Mouse (Mus musculus) hindbrain, embryonic 12.5 days (tissue): ENCODE measurements around the gene Mag. TPM values are rescaled to one million over a fixed set of nuclear protein-coding genes. Genes with fewer than 3 reads are reported as not detected.
A peak's percentile ranks its signal among the peaks of the same experiment; 100 is the strongest.

Experiments
- ATAC-seq: fragments of 200-750 bp; cut with Nextera tagmentation; 2 replicates; pipeline ENCODE4 v1.8.0; 2017; ENCODE audit warnings: moderate TSS enrichment; ENCODE audit not compliant: low FRiP score
- H3K27ac ChIP-seq: fragments of 300-500 bp; sonication (generic); 2 replicates; pipeline ENCODE4 v1.5.1; 2016; ENCODE audit warnings: mild to moderate bottlenecking
- H3K27me3 ChIP-seq: fragments of 300-500 bp; sonication (generic); 2 replicates; pipeline ENCODE4 v1.6.1; 2016; ENCODE audit warnings: mild to moderate bottlenecking
- H3K36me3 ChIP-seq: fragments of 300-500 bp; sonication (generic); 2 replicates; pipeline ENCODE4 v1.6.1; 2016; ENCODE audit warnings: mild to moderate bottlenecking
- H3K4me1 ChIP-seq: fragments of 300-500 bp; sonication (generic); 2 replicates; pipeline ENCODE4 v1.6.1; 2016
- H3K4me2 ChIP-seq: fragments of 300-500 bp; sonication (generic); replicated peaks from 2 replicates; pipeline ENCODE4 v1.6.1; 2016; ENCODE audit warnings: mild to moderate bottlenecking
- H3K4me3 ChIP-seq: fragments of 300-500 bp; sonication (generic); 2 replicates; pipeline ENCODE4 v1.5.1; 2016; ENCODE audit warnings: mild to moderate bottlenecking
- H3K9ac ChIP-seq: fragments of 300-500 bp; sonication (generic); 2 replicates; pipeline ENCODE4 v1.6.1; 2016; ENCODE audit warnings: mild to moderate bottlenecking, moderate library complexity
- H3K9me3 ChIP-seq: fragments of 300-500 bp; sonication (generic); replicated peaks from 2 replicates; pipeline ENCODE4 v1.6.1; 2016; ENCODE audit warnings: mild to moderate bottlenecking
- WGBS: fragments of 180-500 bp; shearing (Covaris S2); methylation state at CpG from one replicate; pipeline ENCODE4 v1.1.7; 2016; 5-methylcytosine and 5-hydroxymethylcytosine counted together
- polyA plus RNA-seq: library from polyadenylated mRNA; unstranded; fragments of >200 nt; fragmentation: Nextera tagmentation; extraction: Ambion mirVana; gene quantifications from 2 replicates; pipeline ENCODE4 v1.2.1, GENCODE M21; 2016

Mag gene
- polyA plus RNA-seq, 1 experiment from 2014 or later = 0.56 TPM

DNA sequence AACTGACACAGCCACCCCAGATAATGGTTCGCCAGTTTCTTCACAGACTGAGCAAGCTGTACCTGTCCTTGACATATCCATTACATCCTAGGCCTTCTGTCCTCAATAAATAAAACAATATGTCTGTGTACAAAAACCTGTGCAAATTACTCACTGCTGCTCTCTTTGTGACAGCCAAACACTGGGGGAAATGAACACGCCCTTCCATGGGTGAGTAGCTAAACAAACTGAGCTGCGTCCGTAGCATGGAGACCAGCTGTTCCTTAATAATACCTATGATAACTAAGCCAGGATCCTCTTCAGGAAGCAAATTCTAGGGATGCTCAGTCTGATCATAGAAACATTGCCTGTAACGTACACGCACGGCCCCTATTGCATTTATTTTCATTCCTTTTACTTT is 25.9 kb downstream of the Mag start:
- no peak overlapping the region for H3K4me2 ChIP-seq
- no peak overlapping the region for H3K4me3 ChIP-seq
- H3K4me1 ChIP-seq = no peaks in the 10 kb centered on the region
- H3K9me3 ChIP-seq = no peaks in the 10 kb centered on the region
- no peaks in the 10 kb centered on the region for H3K36me3 ChIP-seq
- H3K27me3 ChIP-seq = no peaks in the 10 kb centered on the region
- no peak overlapping the region for H3K9ac ChIP-seq
- no peak overlapping the region for H3K27ac ChIP-seq
- 79% methylated on average over 7 of the region's 7 CpGs for WGBS
- no peak for ATAC-seq

DNA sequence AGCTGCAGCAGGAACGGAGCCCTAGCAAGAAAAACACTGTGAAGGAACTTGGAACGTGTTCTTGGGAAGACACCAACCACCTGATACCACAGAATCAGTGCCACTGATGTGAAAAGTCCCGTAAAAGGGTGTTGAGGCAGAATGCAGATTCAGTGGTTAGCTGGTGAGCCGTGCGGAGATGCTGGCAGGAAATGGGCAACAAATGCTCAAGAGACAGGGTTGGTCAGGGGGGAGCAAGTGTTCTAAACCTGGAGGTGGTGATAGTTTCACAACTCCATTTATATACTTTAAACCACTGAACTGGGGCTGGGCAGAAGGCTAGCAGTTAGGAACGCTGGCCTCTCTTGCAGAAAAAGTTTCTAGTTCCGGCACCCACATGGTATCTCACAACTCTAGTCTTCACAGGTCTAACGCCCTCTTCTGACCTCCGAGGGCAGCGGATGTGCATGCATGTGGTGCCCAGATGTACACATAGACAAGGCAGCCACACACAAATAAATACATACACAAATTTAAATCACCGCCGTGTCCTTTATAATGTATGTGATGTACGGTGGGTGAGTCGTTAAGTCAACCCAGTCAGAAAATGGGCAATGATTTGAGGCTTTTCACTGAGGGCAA is 27.0 kb downstream of the Mag start:
- Histone ChIP-seq H3K4me1 (no peaks in the 10 kb centered on the region), H3K9me3 (no peaks in the 10 kb centered on the region), H3K27ac (no peak overlapping the region), H3K36me3 (no peaks in the 10 kb centered on the region), H3K9ac (no peak overlapping the region), H3K27me3 (no peaks in the 10 kb centered on the region), H3K4me3 (no peak overlapping the region), H3K4me2 (no peak overlapping the region)
- ATAC-seq = no peak
- 83% methylated on average over 14 of the region's 14 CpGs for WGBS

DNA sequence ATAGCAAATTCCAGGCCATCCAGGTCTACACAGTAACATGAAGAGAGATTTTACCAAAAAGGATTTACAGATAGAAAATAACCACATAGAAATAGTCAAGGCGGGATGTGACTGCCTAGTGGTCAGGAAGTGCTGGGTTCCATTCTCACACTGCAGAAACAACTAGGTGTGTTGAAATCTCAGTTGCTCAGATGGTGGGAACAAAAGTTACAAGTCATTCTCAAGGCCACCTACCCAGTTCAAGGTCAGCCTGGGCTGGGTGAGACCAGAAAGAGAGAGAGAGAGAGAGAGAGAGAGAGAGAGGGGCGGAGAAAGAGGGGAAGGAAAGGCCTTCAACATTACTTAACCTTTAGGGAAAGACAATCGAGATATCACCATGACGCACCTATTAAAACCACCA is 27.8 kb downstream of the Mag start:
- Histone ChIP-seq H3K27me3 (no peaks in the 10 kb centered on the region), H3K36me3 (no peaks in the 10 kb centered on the region), H3K27ac (no peak overlapping the region), H3K9me3 (no peaks in the 10 kb centered on the region), H3K9ac (no peak overlapping the region), H3K4me1 (no peaks in the 10 kb centered on the region), H3K4me3 (no peak overlapping the region), H3K4me2 (no peak overlapping the region)
- ATAC-seq = no peak
- WGBS = 80% methylated on average over 4 of the region's 4 CpGs

DNA sequence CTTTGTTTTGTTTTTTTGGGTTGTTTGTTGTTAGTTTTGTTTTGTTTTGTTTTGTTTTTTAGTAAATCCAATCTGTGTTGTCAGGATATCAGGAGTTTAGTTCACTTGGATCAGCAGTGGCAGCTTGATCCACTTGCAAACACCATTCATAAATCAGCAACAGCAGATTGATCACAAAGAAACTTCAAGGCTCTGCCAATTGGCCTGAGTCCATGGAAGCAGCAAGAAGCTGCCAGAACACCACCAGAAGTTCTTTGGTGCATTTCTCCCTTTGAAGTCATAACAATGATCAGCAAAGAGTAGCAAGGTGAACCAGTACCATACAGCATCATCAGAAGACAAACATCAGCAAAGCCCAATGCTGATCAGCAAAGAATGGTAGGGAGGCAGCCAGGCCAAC is 30.6 kb downstream of the Mag start:
- Histone ChIP-seq H3K4me1 (no peaks in the 10 kb centered on the region), H3K27me3 (no peaks in the 10 kb centered on the region), H3K9ac (no peak overlapping the region), H3K36me3 (no peaks in the 10 kb centered on the region), H3K9me3 (no peaks in the 10 kb centered on the region), H3K27ac (no peak overlapping the region), H3K4me3 (no peak overlapping the region), H3K4me2 (no peak overlapping the region)
- no peak for ATAC-seq

DNA sequence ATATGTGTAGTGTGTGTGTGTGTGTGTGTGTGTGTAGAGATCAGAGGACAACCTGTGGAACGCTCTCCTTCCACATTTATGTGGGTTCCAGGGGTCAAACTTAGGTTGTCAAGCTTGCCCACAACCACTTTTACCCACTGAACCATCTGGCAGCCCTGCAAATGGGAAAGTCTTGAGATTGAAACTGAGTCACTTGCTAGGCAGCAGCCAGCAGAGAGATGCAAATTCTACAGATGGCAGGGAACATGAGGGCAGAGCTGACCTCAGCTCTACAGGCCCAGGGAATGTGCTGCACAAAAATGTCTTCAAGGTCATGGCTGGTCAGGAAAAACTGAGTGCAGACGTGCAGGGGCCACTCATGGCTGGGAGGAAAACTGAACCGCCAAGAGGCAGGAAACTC is 33.3 kb downstream of the Mag start:
- H3K27me3 ChIP-seq = no peaks in the 10 kb centered on the region
- H3K9me3 ChIP-seq = no peaks in the 10 kb centered on the region
- no peak overlapping the region for H3K4me3 ChIP-seq
- no peaks in the 10 kb centered on the region for H3K4me1 ChIP-seq
- WGBS = 82% methylated on average over 3 of the region's 3 CpGs
- ATAC-seq = no peak
- H3K4me2 ChIP-seq = no peak overlapping the region
- no peak overlapping the region for H3K9ac ChIP-seq
- no peak overlapping the region for H3K27ac ChIP-seq
- no peaks in the 10 kb centered on the region for H3K36me3 ChIP-seq

DNA sequence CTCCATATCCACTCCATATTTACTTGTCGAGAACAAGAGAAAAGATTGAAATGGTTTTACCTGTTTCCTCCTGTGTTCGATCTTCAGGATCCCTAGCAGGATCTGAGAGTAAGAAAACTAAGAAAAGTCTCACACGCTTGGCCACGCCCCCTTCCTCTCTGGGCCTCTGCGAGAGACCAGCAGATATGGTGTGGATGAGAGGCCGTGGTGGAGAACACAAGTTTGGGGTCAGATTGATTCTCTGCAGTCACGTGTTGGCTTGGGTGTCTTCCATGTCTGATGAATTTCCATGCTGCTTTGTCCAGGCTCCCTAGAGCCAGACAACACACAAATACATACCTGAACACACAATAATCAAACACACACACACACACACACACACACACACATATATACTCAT is 34.5 kb downstream of the Mag start, which contains the start of gene Cd22:
TSS of gene Cd22 (minus strand) at position 167 of the 400 bp plus-strand sequence.
- no peak within 1 kb of the TSS for H3K4me2 ChIP-seq
- WGBS = 76% methylated on average over 7 of the region's 7 CpGs
- no peaks in the 10 kb centered on the region for H3K4me1 ChIP-seq
- H3K4me3 ChIP-seq = no peak within 1 kb of the TSS
- no peak within 1 kb of the TSS for H3K9ac ChIP-seq
- H3K27me3 ChIP-seq = no peaks in the 10 kb centered on the region
- H3K27ac ChIP-seq = no peak within 1 kb of the TSS
- no peak for ATAC-seq
- H3K36me3 ChIP-seq = no peaks in the 10 kb centered on the region
- H3K9me3 ChIP-seq = no peaks in the 10 kb centered on the region

DNA sequence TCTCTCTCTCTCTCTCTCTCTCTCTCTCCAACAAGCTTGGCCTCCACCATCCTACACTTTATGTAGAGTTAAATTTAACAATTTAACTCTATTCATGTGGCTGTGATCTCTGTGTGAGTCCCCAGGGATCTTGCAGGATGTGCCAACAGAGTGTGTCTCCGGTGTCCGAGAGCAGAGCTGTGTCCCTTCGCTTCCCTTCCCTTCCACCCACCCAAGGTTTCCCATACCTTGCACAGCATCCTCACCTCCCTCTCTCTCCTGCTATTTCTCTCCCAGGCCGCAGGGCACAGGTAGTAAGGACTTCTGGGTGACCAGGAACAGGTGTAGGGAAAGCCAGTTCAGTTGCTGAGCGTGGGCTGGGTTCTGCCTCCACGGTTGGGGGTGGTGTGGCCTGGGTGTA is 35.7 kb downstream of the Mag start:
- ATAC-seq = no peak
- H3K36me3 ChIP-seq = no peaks in the 10 kb centered on the region
- WGBS = 81% methylated on average over 6 of the region's 6 CpGs

DNA sequence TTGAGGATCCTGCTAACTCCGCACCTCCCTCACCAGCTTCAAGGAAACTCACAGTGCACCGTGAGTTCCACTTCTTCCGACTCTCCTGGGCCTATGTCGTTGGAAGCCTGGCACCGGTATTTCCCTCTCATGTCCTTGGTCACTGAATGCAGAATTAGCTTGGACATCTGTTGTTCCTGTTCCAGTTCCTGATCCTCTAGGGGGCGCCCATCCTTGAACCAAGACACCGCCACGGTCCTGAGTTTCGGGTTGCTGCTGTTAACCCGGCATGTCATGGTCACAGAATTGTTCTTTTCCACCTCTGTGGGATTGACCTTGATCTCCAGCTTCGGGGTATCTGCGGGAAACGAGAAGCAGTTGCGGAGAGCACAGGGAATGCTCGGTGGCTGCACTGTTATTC is 41.6 kb downstream of the Mag start:
- 0 out of 2 replicates have a peak, but pooled peaks cover 8% of the 10 kb centered on the region for H3K27me3 ChIP-seq
- no peaks in the 10 kb centered on the region for H3K4me1 ChIP-seq
- H3K27ac ChIP-seq = no peak overlapping the region
- H3K4me2 ChIP-seq = peak overlapping the region; percentile 29; the same call in 1 of the 2 replicates
- no peaks in the 10 kb centered on the region; the same call in 1 of the 2 replicates for H3K9me3 ChIP-seq
- H3K4me3 ChIP-seq = no peak overlapping the region
- H3K9ac ChIP-seq = no peak overlapping the region
- H3K36me3 ChIP-seq = no peaks in the 10 kb centered on the region
- 25% methylated on average over 15 of the region's 15 CpGs for WGBS
- ATAC-seq = 0 out of 2 replicates have a peak, but pooled peaks have one; percentile 11

More for the DNA sequence above, 35.7 kb downstream of the Mag start:
- no peaks in the 10 kb centered on the region for H3K4me1 ChIP-seq
- no peaks in the 10 kb centered on the region for H3K9me3 ChIP-seq
- no peak overlapping the region for H3K27ac ChIP-seq
- no peak overlapping the region for H3K4me2 ChIP-seq
- H3K9ac ChIP-seq = no peak overlapping the region
- H3K4me3 ChIP-seq = no peak overlapping the region
- H3K27me3 ChIP-seq = no peaks in the 10 kb centered on the region

DNA sequence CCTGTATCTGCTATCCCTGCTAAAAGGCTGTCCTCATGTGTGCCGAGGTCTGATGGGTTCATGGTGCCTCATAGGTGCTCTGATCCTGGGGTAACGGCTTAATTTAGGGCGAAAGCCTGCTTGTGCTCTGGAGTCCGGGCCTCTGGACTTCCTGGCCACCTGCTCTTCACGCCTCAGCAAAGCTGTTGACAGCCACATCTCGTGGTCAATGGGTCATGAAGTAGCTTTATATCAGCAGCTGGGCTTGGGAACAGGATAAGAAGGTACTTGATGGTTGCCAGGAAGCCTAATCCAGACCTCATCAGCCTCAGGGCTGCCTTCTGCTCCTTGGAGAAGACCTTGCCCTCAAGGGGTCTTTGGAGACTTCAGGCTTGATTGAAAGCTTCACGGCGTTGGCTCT is 51.3 kb downstream of the Mag start:
- Histone ChIP-seq H3K27ac (no peak overlapping the region), H3K4me1 (no peaks in the 10 kb centered on the region), H3K9me3 (no peaks in the 10 kb centered on the region), H3K4me2 (no peak overlapping the region), H3K36me3 (no peaks in the 10 kb centered on the region), H3K4me3 (no peak overlapping the region), H3K27me3 (no peaks in the 10 kb centered on the region), H3K9ac (no peak overlapping the region)
- 68% methylated on average over 8 of the region's 8 CpGs for WGBS
- ATAC-seq = no peak

DNA sequence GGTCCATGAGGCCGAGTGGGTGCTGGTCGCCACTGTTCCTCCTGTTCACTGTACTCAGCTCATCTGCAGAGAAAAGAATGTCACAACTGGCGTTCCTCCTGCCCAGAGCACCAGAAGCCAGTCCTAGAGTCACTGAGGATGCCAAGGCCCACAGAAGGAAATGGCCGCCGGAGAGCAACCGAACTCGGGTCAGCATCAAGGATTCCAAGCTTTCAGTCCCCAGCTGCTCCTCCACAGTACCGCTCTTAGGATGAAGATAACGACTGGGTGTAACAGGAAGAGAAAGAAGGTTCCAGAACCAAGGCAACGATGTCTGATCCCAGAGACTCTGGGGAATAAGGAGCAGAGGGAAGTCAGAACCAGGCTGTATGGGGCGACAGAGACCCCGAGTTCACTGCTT is 53.2 kb downstream of the Mag start, which contains the start of gene Ffar1:
TSS of gene Ffar1 (minus strand) at position 101 of the 400 bp plus-strand sequence.
- H3K9ac ChIP-seq = no peak within 1 kb of the TSS
- ATAC-seq = no peak

DNA sequence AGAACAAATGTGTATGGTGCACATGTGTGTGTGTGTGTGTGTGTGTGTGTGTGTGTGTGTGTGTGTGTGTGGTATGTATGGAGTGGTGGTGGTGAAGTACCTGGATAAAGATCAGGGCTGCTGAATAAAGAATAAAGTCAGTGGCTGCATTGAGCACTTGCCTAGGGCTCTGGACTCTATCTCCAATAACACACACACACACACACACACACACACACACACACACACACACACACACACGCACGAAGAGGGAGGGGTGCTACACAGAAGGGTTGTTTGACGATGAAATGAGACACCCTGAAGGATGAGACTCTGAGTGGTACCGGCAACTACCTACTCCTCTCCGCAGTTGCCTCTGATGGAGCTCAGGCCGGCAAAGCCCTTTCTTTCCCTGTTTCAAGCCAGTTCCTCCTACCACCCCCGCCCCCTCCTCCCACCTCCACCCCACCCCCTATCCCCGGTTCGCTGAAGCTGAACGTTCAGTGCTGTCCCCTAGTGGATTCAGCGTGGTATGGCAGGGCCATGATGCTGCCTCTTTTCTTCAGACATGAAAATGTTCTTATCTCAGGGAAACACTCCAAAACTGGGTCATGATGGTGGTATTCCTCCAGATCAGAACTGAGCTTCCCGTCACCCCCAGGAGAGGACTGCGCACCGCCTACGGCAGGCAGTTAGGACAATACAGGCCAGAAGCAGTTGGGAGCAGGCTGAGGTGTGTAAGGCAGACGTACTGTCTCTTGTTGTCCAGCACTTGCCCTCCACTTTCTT is 54.9 kb downstream of the Mag start:
- Histone ChIP-seq H3K27ac (no peak overlapping the region), H3K4me1 (no peaks in the 10 kb centered on the region), H3K9ac (peak overlapping the region; percentile 45), H3K27me3 (no peaks in the 10 kb centered on the region), H3K4me3 (peak overlapping the region; percentile 23), H3K4me2 (peak overlapping the region; percentile 46), H3K9me3 (no peaks in the 10 kb centered on the region), H3K36me3 (no peaks in the 10 kb centered on the region)
- 12% methylated on average over 14 of the region's 16 CpGs for WGBS
- peak; percentile 79 for ATAC-seq

More for the DNA sequence above, 53.2 kb downstream of the Mag start, which contains the start of gene Ffar1:
- no peaks in the 10 kb centered on the region for H3K4me1 ChIP-seq
- no peaks in the 10 kb centered on the region for H3K9me3 ChIP-seq
- H3K27me3 ChIP-seq = no peaks in the 10 kb centered on the region
- no peak within 1 kb of the TSS for H3K27ac ChIP-seq
- no peak within 1 kb of the TSS for H3K4me2 ChIP-seq
- H3K4me3 ChIP-seq = no peak within 1 kb of the TSS
- no peaks in the 10 kb centered on the region for H3K36me3 ChIP-seq
- WGBS = 86% methylated on average over 12 of the region's 12 CpGs

DNA sequence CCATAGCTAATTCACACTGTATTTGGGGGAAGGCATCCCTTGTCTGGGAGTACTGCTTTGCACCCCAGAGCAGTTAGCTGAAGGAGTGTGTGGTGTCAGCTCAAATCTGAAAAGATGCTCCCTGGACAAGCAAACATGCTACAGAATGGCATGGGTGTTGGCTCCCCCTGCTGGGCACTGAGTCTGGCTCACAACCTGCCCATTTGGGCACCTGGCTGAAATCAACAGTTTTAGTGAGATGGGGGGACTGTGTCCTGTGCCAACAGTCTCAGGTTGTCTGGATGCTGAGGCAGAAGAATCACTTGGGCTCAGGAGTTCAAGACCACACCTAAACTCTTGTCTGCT is 55.4 kb downstream of the Mag start:
- Histone ChIP-seq H3K4me2 (peak overlapping the region; percentile 46), H3K9me3 (no peaks in the 10 kb centered on the region), H3K27me3 (no peaks in the 10 kb centered on the region)

DNA sequence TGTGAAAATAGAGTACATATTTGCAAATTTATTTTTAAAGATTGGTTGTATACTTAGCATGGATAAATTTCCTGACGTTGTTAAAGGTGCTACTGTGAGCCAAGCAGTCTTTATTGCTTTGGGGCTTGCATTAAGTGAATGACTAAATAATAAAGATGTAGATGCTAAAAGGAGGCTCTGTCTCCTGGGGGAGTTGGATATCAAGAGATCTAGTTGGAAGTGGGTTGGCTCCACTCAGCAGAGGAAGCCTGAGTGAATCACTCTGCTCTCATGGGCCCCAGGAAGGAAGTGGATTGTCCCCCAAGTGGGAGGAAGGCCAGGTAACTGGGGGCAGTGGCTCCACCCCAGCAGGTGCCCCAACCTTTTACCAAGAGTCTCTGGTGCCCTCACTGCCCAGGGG is 56.9 kb downstream of the Mag start:
- Histone ChIP-seq H3K4me2 (no peak overlapping the region), H3K27ac (no peak overlapping the region), H3K4me1 (no peaks in the 10 kb centered on the region), H3K27me3 (no peaks in the 10 kb centered on the region), H3K9me3 (no peaks in the 10 kb centered on the region), H3K4me3 (no peak overlapping the region), H3K36me3 (no peaks in the 10 kb centered on the region), H3K9ac (no peak overlapping the region)
- 74% methylated on average over 1 of the region's 1 CpGs for WGBS
- no peak for ATAC-seq

More for the DNA sequence above, 55.4 kb downstream of the Mag start:
- H3K27ac ChIP-seq = no peak overlapping the region
- H3K36me3 ChIP-seq = no peaks in the 10 kb centered on the region
- no peak overlapping the region for H3K9ac ChIP-seq
- H3K4me1 ChIP-seq = no peaks in the 10 kb centered on the region
- no peak overlapping the region for H3K4me3 ChIP-seq
- ATAC-seq = peak; percentile 52
